In the genomic region with DNA sequence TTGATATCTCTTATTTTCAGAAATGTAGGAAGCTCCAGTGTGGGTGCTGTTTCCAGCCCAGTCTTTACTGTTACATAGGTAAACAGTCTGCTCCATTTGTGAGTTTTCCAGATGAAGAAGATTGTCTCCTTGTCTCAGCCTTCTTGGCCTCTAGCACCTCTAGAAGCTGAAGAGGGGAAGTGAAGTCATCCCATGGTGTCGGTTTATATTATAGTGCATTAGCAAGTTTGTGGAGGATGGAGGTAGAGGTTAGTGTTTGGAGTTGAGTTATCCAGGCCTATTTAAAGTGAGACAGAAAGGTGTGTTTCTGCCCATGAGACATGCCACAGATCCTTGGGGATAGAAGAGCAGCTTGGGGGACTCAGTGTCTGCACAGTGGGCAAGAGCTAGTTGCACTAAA, we compare ENCODE assay signal across 8 mouse cellular contexts. TPM values are rescaled to one million over a fixed set of nuclear protein-coding genes. Genes with fewer than 3 reads are reported as not detected.
A peak's percentile ranks its signal among the peaks of the same experiment; 100 is the strongest.
DNase-seq lines count a peak whose midpoint lies in the region; ATAC-seq and TF ChIP-seq lines count a peak whose summit lies in the region.

No protein-coding gene starts in this region.

- H3K36me3 ChIP-seq in heart, embryonic 13.5 days: peaks cover 22% of the 10 kb centered on the region
- peaks cover 7% of the 10 kb centered on the region; the same call in 1 of the 2 replicates for H3K36me3 ChIP-seq in ES-E14 (ENCODE audit: control insufficient read depth, insufficient read depth, low read length, poor library complexity, severe bottlenecking)
- H3K36me3 ChIP-seq in hindbrain, embryonic 12.5 days: peaks cover 5% of the 10 kb centered on the region; the same call in 1 of the 2 replicates
- peaks cover 2% of the 10 kb centered on the region; the same call in 1 of the 2 replicates for H3K36me3 ChIP-seq in midbrain, embryonic 11.5 days (ENCODE audit: control insufficient read depth, insufficient read depth, low read length)

- H3K27me3 ChIP-seq in heart, embryonic 13.5 days (replicated peaks): no peaks in the 10 kb centered on the region
- H3K27me3 ChIP-seq in hindbrain, embryonic 12.5 days: no peaks in the 10 kb centered on the region
- H3K27me3 ChIP-seq in midbrain, embryonic 11.5 days (ENCODE audit: control insufficient read depth, insufficient read depth, low read length): no peaks in the 10 kb centered on the region

- WGBS in heart, embryonic 13.5 days: 3% methylated on average over 1 of the region's 1 CpGs
- WGBS in hindbrain, embryonic 12.5 days: 41% methylated on average over 1 of the region's 1 CpGs
- 45% methylated on average over 1 of the region's 1 CpGs for WGBS in midbrain, embryonic 11.5 days

- H3K4me2 ChIP-seq in heart, embryonic 13.5 days: peak overlapping the region; percentile 77
- H3K4me2 ChIP-seq in hindbrain, embryonic 12.5 days (replicated peaks): peak overlapping the region; percentile 73
- peak overlapping the region; percentile 66 for H3K4me2 ChIP-seq in midbrain, embryonic 11.5 days

- no peak for DNase-seq in heart, postnatal 4 days
- no peak for DNase-seq in ES-E14 (ENCODE audit: low read depth, low spot score)
- no peak for DNase-seq in midbrain, embryonic 11.5 days (ENCODE audit: low spot score, missing footprints)
- DNase-seq in urinary bladder, postnatal 25 days (ENCODE audit: low spot score): no peak
- no peak for DNase-seq in thymus, postnatal 14 days
- no peak for DNase-seq in adrenal gland, postnatal 4 days (ENCODE audit: low spot score in 2 of 2)

- ATAC-seq in heart, embryonic 13.5 days (ENCODE audit: extremely low read depth, insufficient number of reproducible peaks, low FRiP score, low TSS enrichment): no peak
- ATAC-seq in hindbrain, embryonic 12.5 days (ENCODE audit: low FRiP score): no peak
- no peak for ATAC-seq in midbrain, embryonic 11.5 days (ENCODE audit: low FRiP score)

- no peaks in the 10 kb centered on the region for H3K9me3 ChIP-seq in heart, embryonic 13.5 days
- no peaks in the 10 kb centered on the region for H3K9me3 ChIP-seq in ES-E14 (ENCODE audit: control insufficient read depth, insufficient read depth, low read depth, low read length)
- no peaks in the 10 kb centered on the region for H3K9me3 ChIP-seq in hindbrain, embryonic 12.5 days (replicated peaks)
- no peaks in the 10 kb centered on the region for H3K9me3 ChIP-seq in midbrain, embryonic 11.5 days (ENCODE audit: control insufficient read depth, low read length)

- peak overlapping the region; percentile 75 for H3K4me3 ChIP-seq in heart, embryonic 13.5 days
- H3K4me3 ChIP-seq in ES-E14 (ENCODE audit: insufficient read depth in 1 of 2, low read depth in 1 of 2, low read length in 2 of 2, poor library complexity in 1 of 2, severe bottlenecking in 1 of 2): peak overlapping the region; percentile 52 to 81; a peak in 3 of 4 replicates
- peak overlapping the region; percentile 94 for H3K4me3 ChIP-seq in hindbrain, embryonic 12.5 days
- peak overlapping the region; percentile 93 for H3K4me3 ChIP-seq in midbrain, embryonic 11.5 days (ENCODE audit: low read depth, low read length)

- H3K9ac ChIP-seq in heart, embryonic 13.5 days: peak overlapping the region; percentile 98
- peak overlapping the region; percentile 47; the same call in 1 of the 2 replicates for H3K9ac ChIP-seq in ES-E14 (ENCODE audit: insufficient read depth, low read depth, low read length, poor library complexity, severe bottlenecking)
- peak overlapping the region; percentile 92 for H3K9ac ChIP-seq in hindbrain, embryonic 12.5 days
- H3K9ac ChIP-seq in midbrain, embryonic 11.5 days (ENCODE audit: low read length): peak overlapping the region; percentile 54

- H3K27ac ChIP-seq in heart, embryonic 13.5 days (replicated peaks): peak overlapping the region; percentile 98
- no peak overlapping the region for H3K27ac ChIP-seq in ES-E14 (ENCODE audit: insufficient read depth, low read depth, low read length, poor library complexity, severe bottlenecking)
- no peak overlapping the region for H3K27ac ChIP-seq in hindbrain, embryonic 12.5 days
- no peak overlapping the region for H3K27ac ChIP-seq in midbrain, embryonic 11.5 days (ENCODE audit: low read depth, low read length)

- peaks cover 35% of the 10 kb centered on the region for H3K4me1 ChIP-seq in heart, embryonic 13.5 days
- H3K4me1 ChIP-seq in ES-E14 (ENCODE audit: control insufficient read depth in 2 of 2, insufficient read depth in 2 of 2, low read length in 2 of 2, poor library complexity in 1 of 2): peaks cover 3 to 6% of the 10 kb centered on the region in 2 experiments
- H3K4me1 ChIP-seq in hindbrain, embryonic 12.5 days: peaks cover 22% of the 10 kb centered on the region
- peaks cover 24% of the 10 kb centered on the region for H3K4me1 ChIP-seq in midbrain, embryonic 11.5 days (ENCODE audit: control insufficient read depth, insufficient read depth, low read length)

- in situ Hi-C loops in ES-E14 (cut with MboI; ENCODE audit: low sequenced_read_pairs in 2 of 2, unreplicated experiment in 2 of 2): no loop called here

TF ChIP-seq in ES-E14, 5 proteins besides CTCF, POLR2A, EP300 and RAD21:
- TF ChIP-seq MAFK (IDR thresholded peaks at IDR 0.05; ENCODE audit: insufficient read depth, low read depth, low read length) (no peak), ZNF384 (IDR thresholded peaks at IDR 0.05; ENCODE audit: low read depth, low read length) (no peak), ZC3H11A (IDR thresholded peaks at IDR 0.05; ENCODE audit: borderline replicate concordance, low read depth, low read length) (no peak), HCFC1 (IDR thresholded peaks at IDR 0.05; ENCODE audit: borderline replicate concordance, insufficient read depth, low read length) (no peak)
TF ChIP-seq in ES-E14: peak in this region for 0.

RNA-seq across cellular contexts. Expression of a gene that starts 1.7 kb away (rescaled TPM):
- polyA plus RNA-seq in heart, embryonic 13.5 days (2015; fragmentation: Nextera tagmentation; extraction: Ambion mirVana): 12.4 and 13.3 TPM in 2 replicates
- 10 to 100 TPM; 44.6 to 50.3 TPM for total RNA-seq in heart, postnatal 4 days (2021)
- 58.9 and 74.2 TPM in 2 replicates for total RNA-seq in ES-E14 (2012; rRNA removed)
- polyA plus RNA-seq in hindbrain, embryonic 12.5 days (2016; fragmentation: Nextera tagmentation; extraction: Ambion mirVana): 18.4 and 19.3 TPM in 2 replicates
- 22.2 and 22.7 TPM in 2 replicates for polyA plus RNA-seq in midbrain, embryonic 11.5 days (2014; fragmentation: Nextera tagmentation; extraction: Ambion mirVana)
- total RNA-seq in adrenal gland, postnatal 4 days (2021): 10 to 100 TPM; 52.8 to 55.6 TPM

Comparison
In these comparisons a context has a peak if more than half of its experiments do, and no peak if none do; other contexts are left out.
1. H3K9ac ChIP-seq: peak in every context shown above with its lines; median percentile 98 in heart, embryonic 13.5 days; 92 in hindbrain, embryonic 12.5 days; 54 in midbrain, embryonic 11.5 days; 47 in ES-E14.